Mouse (Mus musculus): ENCODE measurements around the gene Gnai3. TPM values are rescaled to one million over a fixed set of nuclear protein-coding genes. Genes with fewer than 3 reads are reported as not detected.

The Gnai3 gene
- total and polyA plus RNA-seq, 3 experiments, result 54.1 to 145 (median 78.7) TPM

DNA sequence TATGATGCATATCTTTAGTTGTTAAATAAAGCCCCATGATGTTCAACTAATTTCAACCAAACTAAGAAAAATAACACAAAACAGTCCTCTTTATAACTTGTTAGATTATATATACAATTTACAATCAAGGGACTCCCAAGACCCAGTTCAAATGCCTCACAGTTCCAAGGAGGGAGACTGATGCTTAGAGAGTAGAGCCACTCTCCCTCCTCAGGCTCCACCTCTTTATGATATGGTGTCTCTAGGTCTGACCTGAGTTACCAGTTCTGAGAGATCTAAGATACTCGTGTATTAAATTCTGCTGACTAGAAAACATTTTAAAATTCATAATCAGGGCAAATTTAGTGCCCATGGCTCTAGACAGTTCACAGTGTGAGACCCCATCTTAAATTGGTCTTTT lies 6.8 kb downstream of the Gnai3 start:
- Histone ChIP-seq H3K4me2 (ENCODE audit: insufficient read depth, low read depth, poor library complexity, severe bottlenecking) (no peak overlapping the region), H3K79me2 (replicated peaks; ENCODE audit: control insufficient read depth, extremely low read depth, insufficient read depth, poor library complexity, severe bottlenecking) (peaks cover 52% of the 10 kb centered on the region), H3K9me3 (replicated peaks; ENCODE audit: low read length) (no peaks in the 10 kb centered on the region), H3K9ac (ENCODE audit: insufficient read depth, low read depth) (no peak overlapping the region), H3K27me3 (replicated peaks) (no peaks in the 10 kb centered on the region), H3K36me3 (replicated peaks in 1 of 2; ENCODE audit: control insufficient read depth in 1 of 2, insufficient read depth in 1 of 2, low read length in 1 of 2) (peaks cover 8 to 58% of the 10 kb centered on the region in 2 experiments), H3K4me1 (ENCODE audit: control insufficient read depth in 1 of 2, insufficient read depth in 2 of 2) (peaks cover 0 to 26% of the 10 kb centered on the region in 2 experiments; a peak in 3 of 4 replicates), H3K4me3 (replicated peaks in 1 of 3; ENCODE audit: low read depth in 2 of 3, low read length in 2 of 3, poor library complexity in 1 of 3) (no peak overlapping the region), H3K27ac (ENCODE audit: insufficient read depth, low read depth) (no peak overlapping the region)
- TF ChIP-seq UBTF (IDR thresholded peaks at IDR 0.05; ENCODE audit: low read depth, low read length) (no peak), JUND (conservative IDR thresholded peaks at IDR 0.05; ENCODE audit: low read depth, low read length) (no peak), TBP (conservative IDR thresholded peaks at IDR 0.05; ENCODE audit: low read depth, low read length) (no peak), POLR2A (IDR thresholded peaks at IDR 0.05; ENCODE audit: low read depth, low read length) (no peak), USF2 (conservative IDR thresholded peaks at IDR 0.05; ENCODE audit: low read depth, low read length) (no peak), TCF12 (IDR thresholded peaks at IDR 0.05; ENCODE audit: low read depth, low read length) (no peak), ZMIZ1 (IDR thresholded peaks at IDR 0.05; ENCODE audit: low read depth, low read length) (no peak), KAT2A (IDR thresholded peaks at IDR 0.05; ENCODE audit: insufficient replicate concordance, low read length) (no peak)
- DNase-seq (ENCODE audit: extremely low read depth), result no peak
- dilution Hi-C loops (cut with MboI; ENCODE audit: extremely low pct_ligation_motif_present, extremely low pct_unique_long_range_greater_than_20kb, low sequenced_read_pairs), result no loop called here
- in situ Hi-C loops (cut with MboI; ENCODE audit: low pct_ligation_motif_present, low pct_unique_long_range_greater_than_20kb, low sequenced_read_pairs), result no loop called here

DNA sequence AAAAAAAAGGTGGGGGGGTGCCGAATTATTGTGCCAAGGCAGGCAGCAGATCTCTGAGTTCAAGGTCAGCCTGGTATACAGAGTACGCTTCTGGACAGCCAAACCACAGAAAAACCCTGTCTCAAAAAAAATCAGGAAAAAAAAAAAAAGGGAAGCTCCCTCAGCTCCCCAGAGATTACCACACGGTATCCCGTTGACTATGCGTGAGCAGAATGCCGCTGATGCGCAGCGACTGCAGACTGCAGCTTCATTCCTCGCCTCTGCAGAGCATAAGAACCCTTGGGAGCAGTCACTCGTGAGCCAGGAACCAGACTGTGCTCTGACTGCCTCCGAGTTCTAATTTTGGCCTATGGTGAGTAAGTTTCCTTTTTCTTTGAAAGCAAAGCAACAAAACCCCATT lies 11.2 kb downstream of the Gnai3 start:
- dilution Hi-C loops (cut with MboI; ENCODE audit: extremely low pct_ligation_motif_present, extremely low pct_unique_long_range_greater_than_20kb, low sequenced_read_pairs) (no loop called here), in situ Hi-C loops (cut with MboI; ENCODE audit: low pct_ligation_motif_present, low pct_unique_long_range_greater_than_20kb, low sequenced_read_pairs) (no loop called here)
- Histone ChIP-seq H3K27ac (ENCODE audit: insufficient read depth, low read depth) (no peak overlapping the region), H3K36me3 (replicated peaks in 1 of 2; ENCODE audit: control insufficient read depth in 1 of 2, insufficient read depth in 1 of 2, low read length in 1 of 2) (peaks cover 2 to 53% of the 10 kb centered on the region in 2 experiments), H3K27me3 (replicated peaks) (no peaks in the 10 kb centered on the region), H3K79me2 (replicated peaks; ENCODE audit: control insufficient read depth, extremely low read depth, insufficient read depth, poor library complexity, severe bottlenecking) (peaks cover 40% of the 10 kb centered on the region), H3K9ac (ENCODE audit: insufficient read depth, low read depth) (no peak overlapping the region), H3K4me1 (ENCODE audit: control insufficient read depth in 1 of 2, insufficient read depth in 2 of 2) (peaks cover 9 to 55% of the 10 kb centered on the region in 2 experiments; a peak in 3 of 4 replicates), H3K4me2 (ENCODE audit: insufficient read depth, low read depth, poor library complexity, severe bottlenecking) (no peak overlapping the region; the same call in 1 of the 2 replicates), H3K9me3 (replicated peaks; ENCODE audit: low read length) (no peaks in the 10 kb centered on the region), H3K4me3 (replicated peaks in 1 of 3; ENCODE audit: low read depth in 2 of 3, low read length in 2 of 3, poor library complexity in 1 of 3) (no peak overlapping the region)
- TF ChIP-seq ETS1 (conservative IDR thresholded peaks at IDR 0.05; ENCODE audit: low read depth, low read length) (peak; percentile 90), USF1 (IDR thresholded peaks at IDR 0.05; ENCODE audit: low read depth, low read length) (no peak), RAD21 (IDR thresholded peaks at IDR 0.05; ENCODE audit: low read depth, low read length) (no peak), MAX (IDR thresholded peaks at IDR 0.05; ENCODE audit: low read length) (no peak), EP300 (IDR thresholded peaks at IDR 0.05; ENCODE audit: low read length) (peak; percentile 79), GABPA (IDR thresholded peaks at IDR 0.05; ENCODE audit: insufficient replicate concordance, low read depth, low read length) (no peak), ELF1 (IDR thresholded peaks at IDR 0.05; ENCODE audit: low read depth, low read length) (0 out of 2 replicates have a peak, but pooled peaks have one; percentile 13), IRF4 (IDR thresholded peaks at IDR 0.05; ENCODE audit: low read depth, low read length) (peak; percentile 57), ZNF384 (IDR thresholded peaks at IDR 0.05; ENCODE audit: low read depth, low read length) (peak; percentile 95), SMC3 (IDR thresholded peaks at IDR 0.05; ENCODE audit: low read depth, low read length) (no peak), NRF1 (IDR thresholded peaks at IDR 0.05; ENCODE audit: low read depth, low read length) (0 out of 2 replicates have a peak, but pooled peaks have one; percentile 27), ZC3H11A (IDR thresholded peaks at IDR 0.05; ENCODE audit: low read depth, low read length) (no peak), BHLHE40 (IDR thresholded peaks at IDR 0.05; ENCODE audit: low read depth, low read length) (peak; percentile 93), SIN3A (IDR thresholded peaks at IDR 0.05; ENCODE audit: low read length) (peak; percentile 37; the same call in 1 of the 2 replicates), JUND (conservative IDR thresholded peaks at IDR 0.05; ENCODE audit: low read depth, low read length) (no peak), MEF2A (IDR thresholded peaks at IDR 0.05; ENCODE audit: borderline replicate concordance, low read depth, low read length) (peak; percentile 85), POLR2A (IDR thresholded peaks at IDR 0.05; ENCODE audit: low read depth, low read length) (no peak), MAFK (IDR thresholded peaks at IDR 0.05; ENCODE audit: insufficient replicate concordance, low read length) (no peak), MXI1 (IDR thresholded peaks at IDR 0.05; ENCODE audit: low read depth, low read length) (no peak)
- peak; percentile 78 for DNase-seq (ENCODE audit: extremely low read depth)
